Mouse (Mus musculus) activated CD4-positive, CD25-positive, alpha-beta regulatory T cell, adult 4 months (primary cell): Measurements from ENCODE around the gene Rpl27a. TPM values are rescaled to one million over a fixed set of nuclear protein-coding genes. Genes with fewer than 3 reads are reported as not detected.

Source experiments
- ATAC-seq: one replicate; pipeline ENCODE4 v1.8.0; 2017
- polyA plus RNA-seq, 2 experiments: library from polyadenylated mRNA; unstranded; fragments of 100-300 nt; shearing (Covaris generic); gene quantifications; one replicate each; pipeline ENCODE4 v1.2.1; 2017

Gene Rpl27a
- 100 to 1,000 TPM; 252 to 318 TPM for polyA plus RNA-seq

- ATAC-seq, result peak; percentile 93
Observed at GRCm38 (mm10) chr7:109518838-109519696, at the start of gene Rpl27a. Gene Rpl27a, plus strand, starts transcription at chr7:109519147.

- ATAC-seq, result no peak
Observed at GRCm38 (mm10) chr7:109470700-109471099, 48.2 kb upstream of the Rpl27a start.

- ATAC-seq, result no peak
Observed at GRCm38 (mm10) chr7:109477926-109478325, 41.0 kb upstream of the Rpl27a start.

- ATAC-seq, result no peak
Observed at GRCm38 (mm10) chr7:109480765-109481197, 38.2 kb upstream of the Rpl27a start.

- ATAC-seq, result no peak
Observed at GRCm38 (mm10) chr7:109484221-109484620, 34.7 kb upstream of the Rpl27a start.

- ATAC-seq, result no peak
Observed at GRCm38 (mm10) chr7:109492616-109493318, 26.2 kb upstream of the Rpl27a start.

GRCm38 (mm10) chr7:109493319-109494316 is 25.3 kb upstream of the Rpl27a start:
- no peak for ATAC-seq

- ATAC-seq, result no peak
Observed at GRCm38 (mm10) chr7:109497507-109497906, 21.4 kb upstream of the Rpl27a start.

GRCm38 (mm10) chr7:109507119-109507518 is 11.8 kb upstream of the Rpl27a start:
- no peak for ATAC-seq

- no peak for ATAC-seq
Observed at GRCm38 (mm10) chr7:109507572-109507971, 11.4 kb upstream of the Rpl27a start.

- ATAC-seq, result no peak
Observed at GRCm38 (mm10) chr7:109508034-109508433, 10.9 kb upstream of the Rpl27a start, which contains the start of gene Trim66. Gene Trim66, minus strand, starts transcription at chr7:109508134.

GRCm38 (mm10) chr7:109510799-109511198 is 8.1 kb upstream of the Rpl27a start:
- no peak for ATAC-seq

GRCm38 (mm10) chr7:109511838-109512237 is 7.1 kb upstream of the Rpl27a start:
- ATAC-seq, result no peak

GRCm38 (mm10) chr7:109516500-109516899 is 2.4 kb upstream of the Rpl27a start:
- ATAC-seq, result no peak

GRCm38 (mm10) chr7:109518036-109518681 is 788 bp upstream of the Rpl27a start:
- no peak for ATAC-seq

GRCm38 (mm10) chr7:109519936-109520335 is 989 bp downstream of the Rpl27a start:
- no peak for ATAC-seq

GRCm38 (mm10) chr7:109522084-109522483 is 3.1 kb downstream of the Rpl27a start:
- ATAC-seq, result no peak

- ATAC-seq, result no peak
Observed at GRCm38 (mm10) chr7:109523304-109523703, 4.4 kb downstream of the Rpl27a start.

GRCm38 (mm10) chr7:109523741-109524441 is 4.9 kb downstream of the Rpl27a start:
- ATAC-seq, result no peak

GRCm38 (mm10) chr7:109524442-109524744 is 5.4 kb downstream of the Rpl27a start:
- no peak for ATAC-seq

GRCm38 (mm10) chr7:109524763-109525162 is 5.8 kb downstream of the Rpl27a start:
- ATAC-seq, result no peak
